Mouse (Mus musculus) midbrain, embryonic 12.5 days (tissue): ENCODE data around the gene Isg15. TPM values are rescaled to one million over a fixed set of nuclear protein-coding genes. Genes with fewer than 3 reads are reported as not detected.
"Not testable (repeated sequence)": the region's sequence is repeated elsewhere in the genome, so short reads cannot be mapped to it uniquely, and the experiment has no call there.

Experiments used
- ATAC-seq: fragments of 200-750 bp; cut with Nextera tagmentation; 2 replicates; pipeline ENCODE4 v1.8.0; 2017; ENCODE audit warnings: low read depth, moderate TSS enrichment, moderate library complexity; ENCODE audit not compliant: low FRiP score
- H3K27ac ChIP-seq: fragments of 300-500 bp; sonication (generic); replicated peaks from 2 replicates; pipeline ENCODE4 v1.5.1; 2016; ENCODE audit warnings: mild to moderate bottlenecking
- H3K27me3 ChIP-seq: fragments of 300-500 bp; sonication (generic); 2 replicates; pipeline ENCODE4 v1.6.1; 2016; ENCODE audit warnings: mild to moderate bottlenecking
- H3K36me3 ChIP-seq: fragments of 300-500 bp; sonication (generic); 2 replicates; pipeline ENCODE4 v1.6.1; 2016
- H3K4me1 ChIP-seq: fragments of 300-500 bp; sonication (generic); 2 replicates; pipeline ENCODE4 v1.6.1; 2016
- H3K4me2 ChIP-seq: fragments of 300-500 bp; sonication (generic); replicated peaks from 2 replicates; pipeline ENCODE4 v1.6.1; 2016; ENCODE audit warnings: mild to moderate bottlenecking, moderate library complexity
- H3K4me3 ChIP-seq: fragments of 300-500 bp; sonication (generic); 2 replicates; pipeline ENCODE4 v1.5.1; 2016; ENCODE audit warnings: mild to moderate bottlenecking
- H3K9ac ChIP-seq: fragments of 300-500 bp; sonication (generic); replicated peaks from 2 replicates; pipeline ENCODE4 v1.6.1; 2016; ENCODE audit warnings: mild to moderate bottlenecking, moderate library complexity
- H3K9me3 ChIP-seq: fragments of 300-500 bp; sonication (generic); 2 replicates; pipeline ENCODE4 v1.6.1; 2016; ENCODE audit warnings: mild to moderate bottlenecking
- WGBS: fragments of 180-500 bp; shearing (Covaris S2); methylation state at CpG from one replicate; pipeline ENCODE4 v1.1.7; 2016; 5-methylcytosine and 5-hydroxymethylcytosine counted together
- microRNA-seq: library from miRNA; unstranded; fragments of <30 nt; microRNA quantifications from one replicate; pipeline ENCODE4, GENCODE M21; 2017
- polyA plus RNA-seq: library from polyadenylated mRNA; unstranded; fragments of >200 nt; fragmentation: Nextera tagmentation; extraction: Ambion mirVana; gene quantifications from 2 replicates; pipeline ENCODE4 v1.2.1, GENCODE M21; 2016

Isg15 gene
- polyA plus RNA-seq, 1 experiment from 2014 or later: 2.0 TPM

DNA sequence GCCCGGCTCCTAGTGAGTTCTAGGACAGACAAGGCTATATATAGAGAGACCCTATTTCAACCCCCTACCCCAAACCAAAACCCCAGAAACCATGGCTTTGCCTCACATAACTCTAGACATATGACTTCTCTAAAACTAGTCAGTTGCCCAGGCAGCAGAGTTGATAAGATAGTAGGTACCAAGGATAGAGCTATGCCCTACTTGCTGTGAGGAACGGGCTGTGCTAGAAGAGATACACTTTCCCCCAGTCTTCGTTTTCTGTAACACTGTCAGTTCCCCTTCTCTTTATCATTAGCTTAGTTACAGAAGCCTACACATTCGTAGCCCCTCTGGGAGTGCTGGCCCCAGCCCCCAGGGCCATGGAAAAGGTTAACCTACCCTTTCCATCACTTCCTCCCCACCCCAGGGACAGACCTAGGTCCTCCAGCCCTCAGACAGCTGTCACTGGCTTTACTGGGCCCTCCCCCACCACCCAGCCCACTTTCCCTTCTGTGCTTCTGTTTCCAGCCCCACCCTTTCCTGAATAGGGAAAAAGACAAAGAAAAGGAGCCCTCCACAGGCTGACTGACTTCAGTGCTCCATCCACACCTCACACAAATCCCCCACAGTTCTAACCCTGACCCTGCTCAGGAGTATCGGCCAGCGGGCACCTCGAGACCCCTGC lies 16.2 kb downstream of the Isg15 start:
- Histone ChIP-seq H3K4me3 (peak overlapping the region; percentile 57), H3K4me2 (peak overlapping the region; percentile 77), H3K27me3 (no peaks in the 10 kb centered on the region), H3K9me3 (no peaks in the 10 kb centered on the region), H3K27ac (peak overlapping the region; percentile 94), H3K36me3 (peaks cover 38% of the 10 kb centered on the region), H3K4me1 (peaks cover 86% of the 10 kb centered on the region), H3K9ac (peak overlapping the region; percentile 90)
- 86% methylated on average over 7 of the region's 7 CpGs for WGBS
- ATAC-seq: peak; percentile 16; the same call in 1 of the 2 replicates

- peaks cover 79% of the 10 kb centered on the region for H3K4me1 ChIP-seq
- 86% methylated on average over 5 of the region's 5 CpGs for WGBS
- peaks cover 45% of the 10 kb centered on the region for H3K36me3 ChIP-seq
- H3K9me3 ChIP-seq: no peaks in the 10 kb centered on the region
- no peak overlapping the region for H3K27ac ChIP-seq
- H3K4me3 ChIP-seq: peak overlapping the region; percentile 57
- ATAC-seq: no peak
- no peaks in the 10 kb centered on the region for H3K27me3 ChIP-seq
- H3K9ac ChIP-seq: peak overlapping the region; percentile 37
- peak overlapping the region; percentile 77 for H3K4me2 ChIP-seq
Observed at GRCm38 (mm10) chr4:156183747-156184146, 16.9 kb downstream of the Isg15 start.

- Histone ChIP-seq H3K4me1 (peaks cover 24% of the 10 kb centered on the region), H3K27me3 (no peaks in the 10 kb centered on the region), H3K4me3 (no peak overlapping the region), H3K27ac (no peak overlapping the region), H3K9me3 (no peaks in the 10 kb centered on the region), H3K9ac (no peak overlapping the region), H3K36me3 (peaks cover 87% of the 10 kb centered on the region), H3K4me2 (no peak overlapping the region)
- ATAC-seq: no peak
- WGBS: 95% methylated on average over 9 of the region's 9 CpGs
Observed at GRCm38 (mm10) chr4:156177630-156178029, 23.0 kb downstream of the Isg15 start.

GRCm38 (mm10) chr4:156171828-156172227 lies 28.8 kb downstream of the Isg15 start:
- Histone ChIP-seq H3K9ac (no peak overlapping the region), H3K4me2 (no peak overlapping the region), H3K36me3 (peaks cover 100% of the 10 kb centered on the region), H3K9me3 (no peaks in the 10 kb centered on the region), H3K27me3 (no peaks in the 10 kb centered on the region), H3K4me1 (no peaks in the 10 kb centered on the region), H3K4me3 (no peak overlapping the region), H3K27ac (no peak overlapping the region)
- WGBS: 98% methylated on average over 11 of the region's 11 CpGs
- ATAC-seq: no peak

DNA sequence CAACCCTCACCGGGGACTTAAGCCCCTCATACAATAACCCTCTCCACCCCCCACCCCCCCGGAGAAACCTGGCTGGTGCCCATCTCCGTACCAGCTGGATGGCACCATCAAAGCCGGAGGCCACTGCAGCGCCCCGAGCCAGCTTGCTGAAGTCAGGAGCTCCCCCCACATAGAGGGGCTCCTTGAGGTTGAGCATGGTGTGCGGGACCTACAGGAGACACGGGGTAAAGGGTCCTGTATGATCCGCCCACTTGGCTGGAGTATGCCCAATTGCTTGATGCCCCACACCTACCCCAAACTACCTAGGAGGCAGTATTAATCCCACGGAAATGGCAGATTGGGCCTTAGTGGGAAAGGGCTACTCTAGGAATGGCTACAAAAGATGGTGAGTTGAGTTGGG lies 31.5 kb downstream of the Isg15 start:
- no peak overlapping the region for H3K27ac ChIP-seq
- no peak for ATAC-seq
- no peaks in the 10 kb centered on the region for H3K4me1 ChIP-seq
- H3K9me3 ChIP-seq: no peaks in the 10 kb centered on the region
- no peak overlapping the region for H3K9ac ChIP-seq
- H3K4me2 ChIP-seq: no peak overlapping the region
- no peaks in the 10 kb centered on the region for H3K27me3 ChIP-seq
- peaks cover 100% of the 10 kb centered on the region for H3K36me3 ChIP-seq
- no peak overlapping the region for H3K4me3 ChIP-seq
- 96% methylated on average over 10 of the region's 10 CpGs for WGBS

DNA sequence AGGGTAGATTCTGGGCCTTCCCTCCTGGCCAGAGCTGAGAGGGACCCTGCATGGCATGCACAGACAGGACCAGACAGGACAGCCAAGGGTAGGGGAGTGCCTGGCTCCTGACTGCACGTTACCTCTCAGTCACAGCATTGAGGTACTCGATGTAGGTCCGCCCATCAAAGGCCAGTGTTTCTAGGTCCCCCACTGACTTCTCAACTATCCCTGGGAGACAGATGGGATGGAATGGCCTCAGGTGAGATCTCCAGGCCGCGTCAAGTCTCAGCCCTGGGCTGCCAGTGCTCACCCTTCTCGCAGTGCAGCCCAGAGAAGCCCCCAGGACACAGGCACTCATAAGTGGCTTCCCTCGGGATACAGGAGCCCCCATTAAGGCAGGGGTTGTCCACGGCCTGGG lies 32.0 kb downstream of the Isg15 start:
- peaks cover 100% of the 10 kb centered on the region for H3K36me3 ChIP-seq
- no peak overlapping the region for H3K9ac ChIP-seq
- no peaks in the 10 kb centered on the region for H3K27me3 ChIP-seq
- no peak overlapping the region for H3K27ac ChIP-seq
- WGBS: 91% methylated on average over 8 of the region's 8 CpGs
- H3K4me2 ChIP-seq: no peak overlapping the region
- no peaks in the 10 kb centered on the region for H3K4me1 ChIP-seq
- no peaks in the 10 kb centered on the region for H3K9me3 ChIP-seq
- no peak for ATAC-seq
- no peak overlapping the region for H3K4me3 ChIP-seq

GRCm38 (mm10) chr4:156166477-156166876 lies 34.1 kb downstream of the Isg15 start:
- H3K9me3 ChIP-seq: 0 out of 2 replicates have a peak, but pooled peaks cover 3% of the 10 kb centered on the region
- ATAC-seq: no peak
- no peaks in the 10 kb centered on the region for H3K27me3 ChIP-seq
- H3K4me3 ChIP-seq: no peak overlapping the region
- WGBS: 93% methylated on average over 9 of the region's 9 CpGs
- no peak overlapping the region for H3K4me2 ChIP-seq
- H3K27ac ChIP-seq: no peak overlapping the region
- peaks cover 97% of the 10 kb centered on the region for H3K36me3 ChIP-seq
- no peak overlapping the region for H3K9ac ChIP-seq
- no peaks in the 10 kb centered on the region for H3K4me1 ChIP-seq

DNA sequence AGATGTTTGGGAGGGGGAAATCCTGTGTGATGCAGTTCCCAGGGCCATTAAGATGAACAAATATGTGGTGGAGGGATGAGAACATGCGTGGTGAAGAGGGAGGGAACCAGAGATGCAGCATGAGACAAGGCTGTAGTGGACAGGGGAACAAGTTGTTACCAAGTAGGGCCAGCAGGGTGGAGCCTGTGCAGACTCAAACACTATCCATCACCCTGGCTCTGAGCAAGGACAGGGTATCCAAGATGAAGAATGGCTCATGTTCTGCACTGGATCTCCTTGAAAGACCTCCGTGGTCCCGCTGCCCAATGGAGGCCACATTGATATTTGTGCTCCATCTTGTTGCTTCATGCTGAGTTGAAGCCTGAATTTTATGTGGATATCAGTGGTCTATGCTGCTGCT lies 45.8 kb downstream of the Isg15 start:
- WGBS: 96% methylated on average over 3 of the region's 3 CpGs
- Histone ChIP-seq H3K9ac (no peak overlapping the region), H3K4me3 (no peak overlapping the region)

DNA sequence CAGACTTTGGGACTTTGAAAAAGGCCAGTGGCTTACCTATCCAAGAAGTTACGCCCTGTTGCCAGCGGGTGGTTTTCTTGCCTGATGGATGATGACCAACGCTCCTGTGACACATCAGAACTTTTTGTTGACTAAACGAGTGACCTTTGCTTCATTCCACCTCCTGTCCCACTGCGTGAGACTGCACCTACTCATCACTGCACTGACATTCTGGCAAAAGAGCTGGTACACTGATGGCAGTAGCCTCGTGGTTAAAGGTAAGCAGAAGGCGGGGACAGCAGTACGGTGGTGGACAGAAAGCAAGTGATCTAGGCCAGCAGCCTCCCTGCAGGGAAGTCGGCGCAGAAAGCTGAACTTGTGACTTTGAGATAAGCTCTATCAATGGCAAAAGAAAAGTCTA lies 49.7 kb downstream of the Isg15 start:
- H3K4me1 ChIP-seq, H3K27me3 ChIP-seq, H3K9ac ChIP-seq, H3K36me3 ChIP-seq, H3K4me2 ChIP-seq, H3K27ac ChIP-seq, ATAC-seq, H3K4me3 ChIP-seq, H3K9me3 ChIP-seq: not testable (repeated sequence)
- 93% methylated on average over 10 of the region's 10 CpGs for WGBS

More for the DNA sequence above, 45.8 kb downstream of the Isg15 start:
- no peak for ATAC-seq
- Histone ChIP-seq H3K9me3 (peaks cover 16% of the 10 kb centered on the region), H3K27me3 (no peaks in the 10 kb centered on the region), H3K4me2 (no peak overlapping the region), H3K4me1 (no peaks in the 10 kb centered on the region), H3K27ac (no peak overlapping the region), H3K36me3 (no peaks in the 10 kb centered on the region)

Small RNA genes lying within 50 kb of the gene (microRNA-seq; reads per million reads assigned to microRNA genes)
- 6.0 reads per million, percentile 21 among the genes with 10 or more reads in this experiment for gene Mir7658

Other genes with a start within 250 kb of the Isg15 start
- gene C1qtnf12, start 238.5 kb downstream of the Isg15 start, polyA plus RNA-seq: 16.0 and 18.1 TPM in 2 replicates
- gene B3galt6, start 208.2 kb downstream of the Isg15 start, polyA plus RNA-seq: 19.1 and 23.0 TPM in 2 replicates
- 120 and 130 TPM in 2 replicates for gene Sdf4, start 207.9 kb downstream of the Isg15 start, polyA plus RNA-seq
- 0.52 and 0.77 TPM in 2 replicates for gene Tnfrsf4, start 187.0 kb downstream of the Isg15 start, polyA plus RNA-seq
- gene Tnfrsf18, start 174.7 kb downstream of the Isg15 start, polyA plus RNA-seq: 2.2 and 2.4 TPM in 2 replicates
- gene Ttll10, start 141.4 kb downstream of the Isg15 start, polyA plus RNA-seq: not detected in 2 replicates
- 59.8 and 60.0 TPM in 2 replicates for gene 9430015G10Rik, start 90.8 kb downstream of the Isg15 start, polyA plus RNA-seq
- 1.1 and 1.2 TPM in 2 replicates for gene Rnf223, start 70.3 kb downstream of the Isg15 start, polyA plus RNA-seq
- gene Agrn, start 3.3 kb downstream of the Isg15 start, polyA plus RNA-seq: 155 and 160 TPM in 2 replicates
- 7.6 and 8.1 TPM in 2 replicates for gene AW011738, start 2.5 kb upstream of the Isg15 start, polyA plus RNA-seq
- gene Perm1, start 15.1 kb upstream of the Isg15 start, polyA plus RNA-seq: 2.0 and 2.1 TPM in 2 replicates
- gene Plekhn1, start 34.0 kb upstream of the Isg15 start, polyA plus RNA-seq: 29.7 and 31.9 TPM in 2 replicates
- gene Noc2l, start 35.2 kb upstream of the Isg15 start, polyA plus RNA-seq: 85.2 and 93.7 TPM in 2 replicates
- 5.2 and 5.6 TPM in 2 replicates for gene Samd11, start 54.8 kb upstream of the Isg15 start, polyA plus RNA-seq
- not detected in 2 replicates for gene Vmn2r-ps159, start 130.3 kb upstream of the Isg15 start, polyA plus RNA-seq